Mouse (Mus musculus) limb, embryonic 15.5 days (tissue): ENCODE measurements around the gene Tpsab1. TPM values are rescaled to one million over a fixed set of nuclear protein-coding genes. Genes with fewer than 3 reads are reported as not detected.

ENCODE experiments used
- ATAC-seq: fragments of 200-750 bp; cut with Nextera tagmentation; 2 replicates; pipeline ENCODE4 v1.8.0; 2017; ENCODE audit warnings: low read depth, moderate TSS enrichment; ENCODE audit not compliant: insufficient number of reproducible peaks, low FRiP score, low TSS enrichment
- H3K27ac ChIP-seq: fragments of 300-500 bp; sonication (generic); 2 replicates; pipeline ENCODE4 v1.5.1; 2015; ENCODE audit warnings: moderate library complexity, mild to moderate bottlenecking, inconsistent platforms
- H3K27me3 ChIP-seq: fragments of 300-500 bp; sonication (generic); 2 replicates; pipeline ENCODE4 v1.6.1; 2015; ENCODE audit warnings: inconsistent platforms
- H3K36me3 ChIP-seq: fragments of 300-500 bp; sonication (generic); 2 replicates; pipeline ENCODE4 v1.6.1; 2015; ENCODE audit warnings: inconsistent platforms
- H3K4me1 ChIP-seq: fragments of 300-500 bp; sonication (generic); 2 replicates; pipeline ENCODE4 v1.6.1; 2015; ENCODE audit warnings: inconsistent platforms
- H3K4me2 ChIP-seq: fragments of 300-500 bp; sonication (generic); 2 replicates; pipeline ENCODE4 v1.6.1; 2015; ENCODE audit warnings: mild to moderate bottlenecking, inconsistent platforms
- H3K4me3 ChIP-seq: fragments of 300-500 bp; sonication (generic); 2 replicates; pipeline ENCODE4 v1.5.1; 2015; ENCODE audit warnings: mild to moderate bottlenecking, inconsistent platforms
- H3K9ac ChIP-seq: fragments of 300-500 bp; sonication (generic); 2 replicates; pipeline ENCODE4 v1.6.1; 2015; ENCODE audit warnings: inconsistent platforms
- H3K9me3 ChIP-seq: fragments of 300-500 bp; sonication (generic); 2 replicates; pipeline ENCODE4 v1.6.1; 2016; ENCODE audit warnings: inconsistent platforms
- WGBS: fragments of 180-500 bp; shearing (Covaris S2); methylation state at CpG from one replicate; pipeline ENCODE4 v1.1.7; 2015; 5-methylcytosine and 5-hydroxymethylcytosine counted together
- polyA plus RNA-seq: library from polyadenylated mRNA; unstranded; fragments of >200 nt; fragmentation: Nextera tagmentation; extraction: Ambion mirVana; gene quantifications from 2 replicates; pipeline ENCODE4 v1.2.1, GENCODE M21; 2015

Gene Tpsab1
- polyA plus RNA-seq, 1 experiment from 2014 or later: 5.3 TPM

DNA sequence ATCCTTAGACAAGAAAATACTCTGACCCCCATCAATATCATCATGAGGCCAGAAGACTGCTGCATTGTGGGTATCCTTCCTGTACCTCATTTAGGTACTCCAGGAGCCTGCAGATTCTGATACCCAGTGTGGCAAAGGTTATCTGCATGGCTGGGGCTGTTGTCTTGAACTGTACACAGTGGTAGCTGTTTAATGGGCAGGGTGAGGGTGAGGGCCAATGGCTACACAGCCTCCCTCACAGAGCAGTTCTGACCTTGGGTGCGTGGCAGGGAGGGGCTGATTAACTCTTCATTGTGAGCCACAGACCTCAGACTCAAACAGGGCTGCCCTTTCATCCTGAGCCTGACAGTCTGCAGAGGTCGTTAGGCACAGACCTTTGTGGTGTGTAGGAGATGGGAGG lies 22.4 kb downstream of the Tpsab1 start:
- Histone ChIP-seq H3K36me3 (no peaks in the 10 kb centered on the region), H3K27ac (no peak overlapping the region), H3K4me2 (no peak overlapping the region), H3K9ac (no peak overlapping the region), H3K4me1 (no peaks in the 10 kb centered on the region), H3K9me3 (no peaks in the 10 kb centered on the region), H3K27me3 (0 out of 2 replicates have a peak, but pooled peaks cover under 1% of the 10 kb centered on the region), H3K4me3 (no peak overlapping the region)
- no peak for ATAC-seq
- 5% methylated on average over 2 of the region's 2 CpGs for WGBS

GRCm38 (mm10) chr17:25320819-25321218 lies 24.5 kb downstream of the Tpsab1 start:
- no peaks in the 10 kb centered on the region for H3K4me1 ChIP-seq
- H3K27me3 ChIP-seq: no peaks in the 10 kb centered on the region
- H3K9me3 ChIP-seq: no peaks in the 10 kb centered on the region
- no peak for ATAC-seq
- no peak overlapping the region for H3K27ac ChIP-seq
- H3K4me3 ChIP-seq: no peak overlapping the region
- 90% methylated on average over 8 of the region's 8 CpGs for WGBS
- no peak overlapping the region for H3K4me2 ChIP-seq
- no peak overlapping the region for H3K9ac ChIP-seq
- no peaks in the 10 kb centered on the region for H3K36me3 ChIP-seq

GRCm38 (mm10) chr17:25318354-25318753 lies 27.0 kb downstream of the Tpsab1 start, which contains the start of gene Prss29:
TSS of gene Prss29 (plus strand) at chr17:25318654.
- H3K9me3 ChIP-seq: no peaks in the 10 kb centered on the region
- H3K4me1 ChIP-seq: no peaks in the 10 kb centered on the region
- no peaks in the 10 kb centered on the region for H3K27me3 ChIP-seq
- no peak within 1 kb of the TSS for H3K27ac ChIP-seq
- H3K9ac ChIP-seq: no peak within 1 kb of the TSS
- no peak within 1 kb of the TSS for H3K4me2 ChIP-seq
- no peak for ATAC-seq
- H3K36me3 ChIP-seq: no peaks in the 10 kb centered on the region
- no peak within 1 kb of the TSS for H3K4me3 ChIP-seq
- WGBS: 75% methylated on average over 5 of the region's 5 CpGs

GRCm38 (mm10) chr17:25308346-25308745 lies 37.0 kb downstream of the Tpsab1 start, which contains the start of gene Prss28:
TSS of gene Prss28 (plus strand) at chr17:25308646.
- no peaks in the 10 kb centered on the region for H3K36me3 ChIP-seq
- H3K4me3 ChIP-seq: no peak within 1 kb of the TSS
- no peak within 1 kb of the TSS for H3K9ac ChIP-seq
- no peak within 1 kb of the TSS for H3K27ac ChIP-seq
- ATAC-seq: no peak
- no peaks in the 10 kb centered on the region for H3K27me3 ChIP-seq
- H3K4me2 ChIP-seq: no peak within 1 kb of the TSS
- H3K4me1 ChIP-seq: no peaks in the 10 kb centered on the region
- H3K9me3 ChIP-seq: no peaks in the 10 kb centered on the region
- WGBS: 67% methylated on average over 4 of the region's 4 CpGs

DNA sequence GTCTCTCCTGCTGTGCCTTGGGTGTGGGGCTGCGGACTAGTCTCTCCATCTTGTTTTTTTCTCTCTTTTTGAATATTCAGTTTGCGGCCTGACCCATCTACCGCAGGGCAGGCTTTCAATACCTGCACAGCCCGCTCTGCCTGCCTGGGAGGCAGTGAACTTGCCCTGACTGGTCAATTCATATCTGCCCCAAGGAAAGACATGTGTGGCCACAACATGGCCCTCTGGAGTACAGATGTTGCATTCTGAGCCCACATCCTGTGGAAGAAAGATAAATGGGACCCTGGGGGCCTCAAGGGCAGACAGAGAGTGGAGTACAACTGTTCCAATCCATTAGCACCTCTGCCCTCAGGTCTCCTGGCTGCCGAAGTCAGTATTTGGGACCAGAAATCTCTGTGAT lies 47.3 kb downstream of the Tpsab1 start, which contains the start of gene Prss34:
Gene Prss34 (plus strand): TSS at position 301 of the 400 bp plus-strand sequence.
- H3K27me3 ChIP-seq: no peaks in the 10 kb centered on the region
- 66% methylated on average over 5 of the region's 5 CpGs for WGBS
- no peak within 1 kb of the TSS for H3K4me3 ChIP-seq
- no peak within 1 kb of the TSS for H3K27ac ChIP-seq
- H3K9ac ChIP-seq: no peak within 1 kb of the TSS
- ATAC-seq: no peak
- H3K4me1 ChIP-seq: no peaks in the 10 kb centered on the region
- H3K9me3 ChIP-seq: no peaks in the 10 kb centered on the region
- H3K4me2 ChIP-seq: no peak within 1 kb of the TSS
- H3K36me3 ChIP-seq: no peaks in the 10 kb centered on the region

GRCm38 (mm10) chr17:25294111-25294510 lies 51.3 kb downstream of the Tpsab1 start:
- no peak overlapping the region for H3K4me2 ChIP-seq
- no peaks in the 10 kb centered on the region for H3K4me1 ChIP-seq
- 74% methylated on average over 1 of the region's 1 CpGs for WGBS
- no peaks in the 10 kb centered on the region for H3K36me3 ChIP-seq
- ATAC-seq: no peak
- no peak overlapping the region for H3K27ac ChIP-seq
- no peak overlapping the region for H3K4me3 ChIP-seq
- H3K27me3 ChIP-seq: 0 out of 2 replicates have a peak, but pooled peaks cover 7% of the 10 kb centered on the region
- H3K9me3 ChIP-seq: no peaks in the 10 kb centered on the region
- no peak overlapping the region for H3K9ac ChIP-seq

- Histone ChIP-seq H3K36me3 (no peaks in the 10 kb centered on the region), H3K4me2 (no peak overlapping the region), H3K4me3 (no peak overlapping the region), H3K9ac (no peak overlapping the region), H3K9me3 (no peaks in the 10 kb centered on the region), H3K27ac (no peak overlapping the region), H3K4me1 (no peaks in the 10 kb centered on the region), H3K27me3 (0 out of 2 replicates have a peak, but pooled peaks cover 7% of the 10 kb centered on the region)
- no peak for ATAC-seq
- 73% methylated on average over 5 of the region's 5 CpGs for WGBS
Observed at GRCm38 (mm10) chr17:25293495-25293894, 51.9 kb downstream of the Tpsab1 start.

Other genes starting within 250 kb of the Tpsab1 start
- 39.1 and 41.6 TPM in 2 replicates for gene Telo2, start 229.6 kb downstream of the Tpsab1 start, polyA plus RNA-seq
- gene Ptx4, start 224.8 kb downstream of the Tpsab1 start, polyA plus RNA-seq: 6.1 and 6.6 TPM in 2 replicates
- gene Clcn7, start 212.2 kb downstream of the Tpsab1 start, polyA plus RNA-seq: 25.2 and 26.4 TPM in 2 replicates
- gene Ccdc154, start 183.1 kb downstream of the Tpsab1 start, polyA plus RNA-seq: 0.08 TPM in 1 of 2 replicates, not detected in the other
- gene Gm38655, start 170.1 kb downstream of the Tpsab1 start, polyA plus RNA-seq: not detected in 2 replicates
- 31.4 and 33.6 TPM in 2 replicates for gene BC003965, start 161.0 kb downstream of the Tpsab1 start, polyA plus RNA-seq
- 9.1 and 9.9 TPM in 2 replicates for gene Unkl, start 157.2 kb downstream of the Tpsab1 start, polyA plus RNA-seq
- gene Gnptg, start 105.4 kb downstream of the Tpsab1 start, polyA plus RNA-seq: 34.9 and 41.6 TPM in 2 replicates
- 45.2 and 50.8 TPM in 2 replicates for gene Tsr3, start 105.4 kb downstream of the Tpsab1 start, polyA plus RNA-seq
- 0.46 and 0.61 TPM in 2 replicates for gene Baiap3, start 89.2 kb downstream of the Tpsab1 start, polyA plus RNA-seq
- 513 and 522 TPM in 2 replicates for gene Ube2i, start 70.9 kb downstream of the Tpsab1 start, polyA plus RNA-seq
- 10.6 and 12.6 TPM in 2 replicates for gene Prss34, start 47.2 kb downstream of the Tpsab1 start, polyA plus RNA-seq
- gene Prss28, start 36.9 kb downstream of the Tpsab1 start, polyA plus RNA-seq: not detected in 2 replicates
- gene Prss29, start 26.9 kb downstream of the Tpsab1 start, polyA plus RNA-seq: not detected in 2 replicates
- 209 and 239 TPM in 2 replicates for gene Tpsb2, start 20.7 kb upstream of the Tpsab1 start, polyA plus RNA-seq
- 14.4 and 16.6 TPM in 2 replicates for gene Tpsg1, start 23.7 kb upstream of the Tpsab1 start, polyA plus RNA-seq
- 3.8 and 4.8 TPM in 2 replicates for gene Cacna1h, start 88.2 kb upstream of the Tpsab1 start, polyA plus RNA-seq
- gene Tekt4, start 109.1 kb upstream of the Tpsab1 start, polyA plus RNA-seq: not detected in 2 replicates
- gene Sstr5, start 151.7 kb upstream of the Tpsab1 start, polyA plus RNA-seq: 0.08 TPM in 1 of 2 replicates, not detected in the other
- 10.9 and 14.7 TPM in 2 replicates for gene Sox8, start 225.1 kb upstream of the Tpsab1 start, polyA plus RNA-seq
- 28.8 and 30.5 TPM in 2 replicates for gene Lmf1, start 233.5 kb upstream of the Tpsab1 start, polyA plus RNA-seq